In the genomic region with DNA sequence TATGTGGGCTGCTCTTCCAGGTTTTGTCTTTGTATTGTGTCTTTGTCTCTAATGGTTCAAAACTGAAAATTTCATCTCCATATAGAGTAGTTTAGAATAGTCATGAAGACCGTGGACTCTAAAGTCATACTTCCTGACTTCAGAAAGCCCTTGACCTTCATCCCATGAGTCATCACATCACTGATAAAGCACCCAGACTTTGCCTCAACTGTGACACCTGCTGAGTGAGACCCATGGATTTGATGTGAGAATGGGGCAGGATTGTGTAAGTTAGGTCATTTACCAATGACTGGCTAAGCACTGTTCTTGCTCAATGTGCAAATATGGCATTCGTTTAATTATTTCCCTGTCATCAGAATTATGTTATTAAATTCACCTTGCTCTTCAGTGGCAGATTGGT, we compare ENCODE assay signal across 21 mouse cellular contexts.
DNase-seq lines count a peak whose midpoint lies in the region; ATAC-seq and TF ChIP-seq lines count a peak whose summit lies in the region.
"Had no signal": no experiment of that assay in that cellular context is flagged by ENCODE, and none has a peak within 500 bp of the region (broad histone marks: within the 10 kb centered on the region; RNA-seq: fewer than 3 reads in every experiment).

No protein-coding gene starts in this region.

- no peak overlapping the region for H3K4me2 ChIP-seq in intestine, embryonic 15.5 days (replicated peaks)
- H3K4me2 ChIP-seq in intestine, embryonic 16.5 days (ENCODE audit: low read depth, low read length): no peak overlapping the region
- H3K4me2 ChIP-seq in intestine, postnatal 0 days (replicated peaks; ENCODE audit: low read depth): no peak overlapping the region
- no peak overlapping the region for H3K4me2 ChIP-seq in neural tube, embryonic 15.5 days

- no peaks in the 10 kb centered on the region for H3K36me3 ChIP-seq in intestine, embryonic 15.5 days
- H3K36me3 ChIP-seq in intestine, embryonic 16.5 days (ENCODE audit: control insufficient read depth, insufficient read depth, low read length): no peaks in the 10 kb centered on the region
- no peaks in the 10 kb centered on the region for H3K36me3 ChIP-seq in intestine, postnatal 0 days (ENCODE audit: control insufficient read depth, insufficient read depth)
- H3K36me3 ChIP-seq in forebrain, embryonic 10.5 days (replicated peaks): no peaks in the 10 kb centered on the region
- H3K36me3 ChIP-seq in neural tube, embryonic 15.5 days: no peaks in the 10 kb centered on the region
- H3K36me3 ChIP-seq: G1E had no signal

- ATAC-seq in intestine, embryonic 15.5 days: peak; percentile 89
- peak; percentile 94 for ATAC-seq in intestine, embryonic 16.5 days
- ATAC-seq in intestine, postnatal 0 days: peak; percentile 77
- ATAC-seq in neural tube, embryonic 15.5 days (ENCODE audit: low FRiP score): no peak
- ATAC-seq: activated CD4-positive, CD25-positive, alpha-beta regulatory T cell, adult 4 months; CD4-positive, CD25-positive, alpha-beta regulatory T cell, adult 4 months; Patski had no signal

- 66% methylated on average over 2 of the region's 2 CpGs for WGBS in intestine, embryonic 15.5 days
- 64% methylated on average over 2 of the region's 2 CpGs for WGBS in intestine, embryonic 16.5 days
- 40% methylated on average over 2 of the region's 2 CpGs for WGBS in intestine, postnatal 0 days
- WGBS in forebrain, embryonic 10.5 days: 90% methylated on average over 2 of the region's 2 CpGs
- 94% methylated on average over 2 of the region's 2 CpGs for WGBS in neural tube, embryonic 15.5 days

- no peaks in the 10 kb centered on the region for H3K9me3 ChIP-seq in intestine, embryonic 15.5 days
- no peaks in the 10 kb centered on the region for H3K9me3 ChIP-seq in intestine, embryonic 16.5 days (ENCODE audit: control insufficient read depth, low read length)
- no peaks in the 10 kb centered on the region for H3K9me3 ChIP-seq in intestine, postnatal 0 days (ENCODE audit: control insufficient read depth)
- H3K9me3 ChIP-seq in forebrain, embryonic 10.5 days: no peaks in the 10 kb centered on the region
- H3K9me3 ChIP-seq in neural tube, embryonic 15.5 days (replicated peaks): no peaks in the 10 kb centered on the region

- no peak for DNase-seq in forebrain, embryonic 10.5 days (ENCODE audit: extremely low spot score, low spot score)
- DNase-seq in frontal cortex, adult 2 months (ENCODE audit: extremely low spot score in 1 of 2, low spot score in 1 of 2): no peak
- DNase-seq: adrenal gland, adult 2 months; adrenal gland, adult 8-10 months; adrenal gland, postnatal 10 days; adrenal gland, postnatal 14 days; adrenal gland, postnatal 25 days; adrenal gland, postnatal 36 days; B cell, adult 2 months; cerebellum, adult 11 months; cerebellum, adult 11-12 months; cerebellum, adult 18-20 months had no signal

- no peaks in the 10 kb centered on the region for H3K4me1 ChIP-seq in intestine, embryonic 15.5 days (replicated peaks)
- no peaks in the 10 kb centered on the region for H3K4me1 ChIP-seq in intestine, embryonic 16.5 days (ENCODE audit: control insufficient read depth, insufficient read depth, low read length)
- H3K4me1 ChIP-seq in intestine, postnatal 0 days (replicated peaks; ENCODE audit: control insufficient read depth, insufficient read depth, low read length): no peaks in the 10 kb centered on the region
- peaks cover 8% of the 10 kb centered on the region for H3K4me1 ChIP-seq in forebrain, embryonic 10.5 days
- H3K4me1 ChIP-seq in neural tube, embryonic 15.5 days: no peaks in the 10 kb centered on the region

- H3K27ac ChIP-seq in intestine, embryonic 15.5 days: no peak overlapping the region
- no peak overlapping the region for H3K27ac ChIP-seq in intestine, embryonic 16.5 days (ENCODE audit: low read length)
- H3K27ac ChIP-seq in intestine, postnatal 0 days (ENCODE audit: low read depth, low read length): no peak overlapping the region
- no peak overlapping the region for H3K27ac ChIP-seq in forebrain, embryonic 10.5 days
- no peak overlapping the region for H3K27ac ChIP-seq in neural tube, embryonic 15.5 days (replicated peaks)

- no peaks in the 10 kb centered on the region for H3K27me3 ChIP-seq in intestine, embryonic 15.5 days (replicated peaks)
- H3K27me3 ChIP-seq in intestine, embryonic 16.5 days (replicated peaks; ENCODE audit: control insufficient read depth, insufficient read depth, low read length): no peaks in the 10 kb centered on the region
- H3K27me3 ChIP-seq in intestine, postnatal 0 days (replicated peaks; ENCODE audit: control insufficient read depth, insufficient read depth, low read length): no peaks in the 10 kb centered on the region
- peaks cover 11% of the 10 kb centered on the region; the same call in 1 of the 2 replicates for H3K27me3 ChIP-seq in forebrain, embryonic 10.5 days (ENCODE audit: poor library complexity, severe bottlenecking)
- H3K27me3 ChIP-seq in neural tube, embryonic 15.5 days (replicated peaks): no peaks in the 10 kb centered on the region
- H3K27me3 ChIP-seq: CH12.LX, Patski had no signal

- TF ChIP-seq CTCF in intestine, postnatal 0 days (IDR thresholded peaks at IDR 0.05; ENCODE audit: low read depth): no peak

- no peak overlapping the region for H3K9ac ChIP-seq in intestine, embryonic 15.5 days
- H3K9ac ChIP-seq in intestine, embryonic 16.5 days (ENCODE audit: low read depth, low read length): no peak overlapping the region
- no peak overlapping the region for H3K9ac ChIP-seq in intestine, postnatal 0 days (ENCODE audit: low read depth, low read length)
- no peak overlapping the region for H3K9ac ChIP-seq in neural tube, embryonic 15.5 days (replicated peaks)

- H3K4me3 ChIP-seq in intestine, embryonic 15.5 days (replicated peaks): no peak overlapping the region
- no peak overlapping the region for H3K4me3 ChIP-seq in intestine, embryonic 16.5 days (ENCODE audit: low read length)
- H3K4me3 ChIP-seq in intestine, postnatal 0 days (ENCODE audit: low read depth, low read length): no peak overlapping the region
- H3K4me3 ChIP-seq in forebrain, embryonic 10.5 days: no peak overlapping the region
- no peak overlapping the region for H3K4me3 ChIP-seq in neural tube, embryonic 15.5 days (replicated peaks)
